Mouse (Mus musculus): Measurements from ENCODE around the gene Dgki.

The Dgki gene

DNA sequence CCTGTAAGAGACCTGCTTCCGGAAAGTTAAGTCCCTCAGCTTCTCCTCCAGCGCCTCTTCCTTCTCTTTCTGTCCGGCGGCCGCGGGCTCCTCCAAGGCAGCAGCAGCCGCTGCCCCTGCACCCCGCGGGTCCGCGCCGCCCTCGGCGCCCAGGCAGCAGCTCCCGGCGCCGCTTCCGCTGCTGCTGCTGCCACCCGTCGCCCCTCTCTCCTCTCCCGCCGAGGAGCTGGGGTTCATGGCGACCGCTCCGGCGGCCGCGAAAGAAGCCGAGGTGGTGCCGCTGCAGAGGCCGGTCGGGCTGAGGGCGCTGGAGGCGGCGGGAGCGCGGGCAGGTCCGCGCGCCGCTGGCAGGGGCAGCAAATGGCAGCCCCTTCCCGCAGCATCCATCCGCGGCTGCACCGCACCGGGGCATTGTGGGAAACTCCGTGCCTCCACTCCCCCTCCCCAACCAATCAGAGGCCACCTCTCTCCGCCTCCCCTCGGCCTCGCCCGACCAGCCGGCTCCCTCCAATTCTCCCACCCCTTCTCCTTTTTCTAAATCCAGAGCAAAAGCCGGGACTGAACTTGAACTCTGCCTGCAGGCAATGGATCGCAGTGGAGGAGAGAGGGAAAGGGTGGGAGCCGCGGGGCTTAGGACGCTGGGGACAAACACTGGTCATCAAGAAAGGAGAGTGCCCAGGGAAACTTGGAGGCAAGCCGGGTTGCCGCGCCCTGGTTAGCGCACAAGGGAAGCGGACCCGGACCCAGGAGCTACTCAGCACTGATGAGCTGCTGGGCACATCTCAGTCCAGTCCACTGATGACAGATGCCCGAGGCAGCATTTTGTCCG is at the start of gene Dgki:
Gene Dgki (minus strand): TSS at position 623 of the 829 bp plus-strand sequence.
- DNase-seq (ENCODE audit: low read depth, low spot score), result peak; percentile 3

DNA sequence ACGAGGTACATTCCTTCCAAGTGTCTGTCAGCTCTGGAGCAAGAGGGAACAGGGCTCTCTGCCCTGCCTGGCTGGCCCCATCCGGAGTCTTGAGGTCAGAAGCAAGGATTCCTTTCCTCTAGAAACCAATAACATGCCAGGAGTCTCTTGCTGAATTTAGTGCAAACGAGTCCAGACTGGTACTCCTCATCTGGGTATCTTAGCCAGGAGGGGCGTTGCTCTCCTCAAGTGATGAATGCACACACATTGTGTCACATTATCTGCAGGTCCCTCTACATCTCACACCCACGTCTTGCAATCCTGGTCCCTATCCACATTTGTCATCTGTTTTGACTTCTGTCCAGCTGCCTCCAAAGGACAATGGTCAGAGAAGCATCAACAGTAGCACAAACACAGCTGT is 47.6 kb upstream of the Dgki start:
- DNase-seq (ENCODE audit: low read depth, low spot score), result no peak

DNA sequence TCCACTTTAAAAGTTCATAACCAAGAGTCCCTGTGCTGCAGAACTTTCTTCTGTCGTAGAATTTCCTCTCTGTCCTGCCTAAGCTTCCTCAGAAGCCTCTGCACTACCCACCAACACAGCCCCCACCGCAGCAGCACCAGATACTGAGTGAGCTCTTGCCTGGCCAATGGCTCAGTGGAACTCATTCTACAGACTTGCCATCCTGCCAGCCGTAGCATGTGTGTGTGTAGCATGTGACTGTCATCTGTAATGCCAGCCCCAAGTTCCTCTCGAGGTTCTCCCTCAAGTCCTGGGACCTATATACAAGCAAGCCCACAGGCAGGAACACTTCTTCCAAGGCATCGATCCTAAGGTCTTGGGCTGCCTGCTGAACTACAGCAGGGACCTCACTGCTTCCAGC is 38.1 kb upstream of the Dgki start:
- no peak for DNase-seq (ENCODE audit: low read depth, low spot score)

DNA sequence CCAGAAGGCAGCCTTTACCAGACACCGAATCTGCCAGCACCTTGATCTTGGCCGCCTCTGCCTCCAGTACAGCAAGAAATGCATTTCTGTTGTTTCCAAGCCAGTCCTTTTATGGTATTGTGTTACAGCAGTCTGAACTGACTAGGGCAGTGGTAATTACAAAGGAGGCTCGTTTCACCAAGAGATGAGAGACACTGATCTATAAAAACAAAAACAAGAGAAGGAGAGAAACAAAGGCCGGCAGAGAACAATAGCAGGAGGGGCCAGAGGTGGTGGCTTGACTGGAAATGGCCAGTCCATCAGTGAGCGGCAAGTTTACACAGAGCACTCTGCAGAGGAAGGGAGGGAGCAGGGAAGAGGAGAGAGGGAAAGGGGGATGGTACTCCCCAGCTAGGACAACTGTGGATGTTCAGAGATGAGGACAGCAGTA is 36.9 kb upstream of the Dgki start:
- no peak for DNase-seq (ENCODE audit: low read depth, low spot score)

DNA sequence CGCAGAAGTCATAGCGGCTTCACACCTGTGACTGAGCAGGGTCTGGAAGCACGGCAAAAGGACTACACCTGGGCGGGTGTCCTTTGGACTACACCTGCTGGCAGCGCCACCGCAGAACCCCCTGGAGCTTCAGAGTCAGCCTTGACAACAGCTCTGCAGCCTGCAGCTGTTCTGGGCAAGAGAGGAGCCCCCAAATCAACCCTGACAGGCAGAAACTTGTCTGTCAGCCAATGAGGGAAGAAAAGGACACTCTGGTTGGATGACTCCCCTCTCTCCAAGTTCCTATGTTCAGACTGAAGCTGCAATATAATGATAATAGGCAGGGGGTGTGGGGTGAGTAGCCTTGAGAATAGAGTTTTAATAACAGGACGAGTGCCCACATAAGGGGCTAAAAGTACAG is 36.4 kb upstream of the Dgki start:
- no peak for DNase-seq (ENCODE audit: low read depth, low spot score)

DNA sequence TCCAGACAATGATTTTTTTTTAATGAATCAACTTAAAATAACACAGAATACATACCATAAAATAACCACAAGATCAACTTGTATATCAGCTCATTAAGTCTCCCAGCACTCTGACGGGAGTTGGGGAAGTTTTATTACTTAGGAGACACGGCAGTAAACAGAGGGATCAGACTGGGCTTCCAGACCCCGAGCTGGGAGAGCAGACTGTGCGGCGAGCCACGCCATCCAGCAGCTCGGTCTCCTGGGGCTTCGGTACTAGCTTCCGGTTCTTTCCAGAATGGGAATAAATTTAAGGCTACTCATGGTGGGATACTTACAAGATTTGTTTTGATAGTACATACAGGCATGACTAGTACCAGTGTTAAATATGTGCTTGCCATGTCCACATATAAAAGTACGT is 32.9 kb upstream of the Dgki start:
- DNase-seq (ENCODE audit: low read depth, low spot score), result no peak

DNA sequence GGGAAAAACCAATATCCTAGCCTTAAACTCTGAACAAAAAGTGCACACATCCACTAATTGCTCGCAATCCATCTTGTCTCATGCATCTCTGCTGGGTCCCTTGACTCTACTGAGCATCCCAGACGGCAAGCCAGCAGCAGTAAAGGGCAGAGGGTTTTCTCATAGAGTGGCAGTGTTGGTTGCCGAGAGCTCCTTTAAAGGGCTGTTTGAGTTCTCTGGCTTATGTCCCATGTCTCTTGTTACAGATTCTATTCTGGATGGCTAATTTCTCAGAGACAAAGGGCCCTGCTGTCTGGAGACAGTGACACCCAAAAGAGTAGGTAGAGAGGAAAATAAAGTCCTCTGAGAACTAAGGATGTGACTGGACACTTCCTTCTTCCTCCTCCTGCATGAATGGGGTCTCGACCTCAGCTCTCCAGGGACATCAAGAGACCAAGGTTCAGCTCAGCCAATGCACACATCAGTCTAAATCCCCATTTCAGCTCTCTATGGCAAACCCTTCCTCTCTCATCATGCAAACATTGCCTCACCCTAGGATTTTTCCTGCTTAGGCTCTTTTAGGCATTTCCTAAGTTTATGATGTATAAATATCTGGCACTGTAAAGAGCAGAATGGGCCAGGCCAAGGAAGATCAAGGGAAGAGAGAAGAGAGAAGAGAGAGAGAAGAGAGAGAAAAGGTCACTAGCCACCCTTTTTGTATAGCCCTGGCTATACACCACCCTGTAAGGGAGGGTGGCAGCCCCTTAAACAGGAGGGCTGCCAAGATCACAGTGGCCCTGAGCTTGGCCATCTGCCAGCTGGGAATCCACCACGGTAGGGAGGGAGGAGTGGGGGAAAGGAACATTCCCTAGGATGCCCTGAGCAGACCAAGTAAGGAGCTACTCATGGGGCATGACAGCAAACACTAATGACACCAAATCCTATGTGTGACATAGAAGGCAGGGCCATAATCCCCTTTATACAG is 30.2 kb upstream of the Dgki start:
- DNase-seq (ENCODE audit: low read depth, low spot score), result no peak

DNA sequence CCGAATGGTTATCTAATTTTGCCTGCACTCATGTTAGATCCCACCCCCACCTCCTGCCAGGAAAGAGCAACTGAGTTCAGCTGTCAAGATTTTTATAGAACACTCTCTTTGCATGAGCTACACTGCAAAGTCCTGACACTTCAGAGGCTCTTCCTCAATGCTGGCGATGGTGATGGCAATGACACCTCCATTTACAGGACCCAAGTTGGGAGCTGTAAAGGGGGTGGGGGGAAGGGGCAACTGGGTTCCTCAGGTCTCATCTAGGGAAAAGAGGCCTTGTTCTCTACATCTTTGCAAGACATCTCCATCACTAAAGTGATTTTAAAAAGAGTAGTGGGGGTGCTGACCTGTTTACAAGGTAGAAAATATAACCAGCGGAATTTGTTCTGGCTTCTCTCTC is 29.4 kb upstream of the Dgki start:
- no peak for DNase-seq (ENCODE audit: low read depth, low spot score)

DNA sequence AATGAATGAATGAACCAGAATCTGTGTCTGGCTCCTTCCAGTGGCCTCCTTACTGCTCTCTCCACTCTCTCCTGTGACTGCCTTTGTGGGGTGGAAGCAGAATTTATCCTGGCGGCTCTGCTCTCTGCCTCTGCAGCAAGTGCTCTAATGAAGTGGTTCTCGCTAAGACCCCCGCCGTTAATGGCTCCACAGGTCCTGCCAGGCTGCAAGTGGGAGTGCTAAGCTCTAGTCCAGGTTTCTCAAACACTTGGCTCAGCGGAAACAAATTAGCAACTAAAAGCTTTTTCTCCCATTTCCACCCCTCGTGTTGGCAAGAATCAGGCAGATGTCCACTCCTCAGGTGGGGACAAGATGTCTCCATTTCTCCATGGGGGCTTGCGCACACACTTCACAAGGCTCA is 28.7 kb upstream of the Dgki start:
- no peak for DNase-seq (ENCODE audit: low read depth, low spot score)

DNA sequence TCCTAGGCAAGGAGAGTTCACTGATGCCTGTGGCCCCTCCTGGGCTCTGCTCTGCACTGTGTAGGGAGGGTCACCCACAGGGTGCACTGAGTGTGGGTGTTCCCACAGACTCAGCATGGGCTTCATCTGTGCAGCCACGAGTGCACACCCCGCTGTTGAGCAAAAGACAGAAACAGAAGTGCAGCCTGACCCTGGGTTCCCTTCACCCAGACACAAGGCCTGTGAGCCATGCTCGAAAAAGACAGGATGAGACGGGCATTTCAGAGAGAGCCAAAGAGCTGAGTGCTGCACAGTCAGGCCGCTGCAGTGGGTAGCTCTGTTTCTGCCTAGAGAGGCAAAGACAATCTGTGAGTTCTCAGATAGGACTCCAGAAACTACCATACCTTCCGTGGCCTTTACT is 27.5 kb upstream of the Dgki start:
- no peak for DNase-seq (ENCODE audit: low read depth, low spot score)

DNA sequence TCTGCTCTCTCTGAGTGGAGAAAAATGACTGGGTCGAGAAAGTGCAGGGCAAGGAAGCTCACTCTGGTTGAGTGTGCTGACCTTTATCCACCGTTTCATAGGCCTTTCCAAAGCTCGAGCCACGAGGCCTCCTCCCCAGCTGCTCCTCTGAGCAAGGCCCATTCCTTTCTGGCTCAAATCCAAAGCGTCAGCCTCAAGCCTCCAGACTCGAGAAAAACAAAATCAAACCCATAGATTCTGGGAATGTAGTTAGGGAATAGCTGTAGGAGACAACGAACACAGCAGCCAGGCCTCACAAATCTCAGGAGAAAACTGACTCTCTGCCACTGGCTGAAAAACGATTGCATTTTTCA is 26.6 kb upstream of the Dgki start:
- DNase-seq (ENCODE audit: low read depth, low spot score), result no peak

DNA sequence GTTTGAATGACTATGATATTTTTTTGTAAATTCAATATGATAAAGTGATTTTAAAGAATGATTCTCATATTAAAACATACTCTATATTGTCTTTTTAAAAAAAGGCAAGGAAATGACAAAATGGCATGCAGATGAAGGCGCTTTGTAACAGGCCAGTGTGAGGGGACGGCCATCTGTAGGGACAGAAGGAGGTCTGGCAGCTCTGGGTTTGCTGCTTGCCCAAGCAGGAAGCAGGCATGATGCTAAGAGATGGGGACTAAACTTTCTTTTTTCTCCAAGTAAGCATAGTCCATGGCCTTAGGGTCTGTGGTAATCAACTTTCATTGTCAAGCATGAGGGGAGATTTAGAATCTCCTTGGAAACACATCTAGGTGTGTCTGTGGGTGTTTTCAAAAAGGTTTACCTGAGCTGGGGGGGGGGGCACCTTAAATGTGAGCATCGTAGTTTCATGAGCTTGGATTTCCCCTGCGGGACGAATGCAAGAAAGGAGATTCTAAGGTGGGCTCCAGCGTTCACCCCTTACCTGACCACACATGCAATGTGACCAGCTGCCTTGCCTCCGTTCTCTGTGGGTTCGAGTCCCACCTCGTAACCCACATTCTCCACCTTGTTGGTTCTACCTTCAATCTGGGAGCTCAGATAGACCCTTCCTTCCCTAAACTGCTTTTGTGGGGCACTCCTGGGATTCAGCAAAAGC is 26.1 kb upstream of the Dgki start:
- no peak for DNase-seq (ENCODE audit: low read depth, low spot score)

DNA sequence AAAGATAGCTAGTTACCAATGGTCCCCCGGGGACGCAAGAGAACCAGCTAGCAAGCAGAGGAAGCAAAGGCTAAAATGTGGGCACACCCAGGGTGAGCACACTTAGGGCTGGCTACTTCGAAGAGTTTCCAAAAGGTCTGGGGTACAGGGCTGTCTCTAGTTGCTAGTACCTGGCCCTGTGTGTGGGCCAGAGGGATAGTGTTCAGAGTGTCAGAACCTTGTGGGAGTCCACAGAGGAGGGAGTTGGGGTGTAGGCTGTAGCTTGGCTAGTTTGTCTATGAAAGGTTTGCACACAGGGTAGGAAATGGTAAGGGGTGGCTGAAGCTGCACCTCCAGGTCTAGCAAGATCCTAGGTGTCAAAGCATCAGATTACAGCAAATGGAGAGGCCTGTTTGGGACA is 25.1 kb upstream of the Dgki start:
- DNase-seq (ENCODE audit: low read depth, low spot score), result no peak

DNA sequence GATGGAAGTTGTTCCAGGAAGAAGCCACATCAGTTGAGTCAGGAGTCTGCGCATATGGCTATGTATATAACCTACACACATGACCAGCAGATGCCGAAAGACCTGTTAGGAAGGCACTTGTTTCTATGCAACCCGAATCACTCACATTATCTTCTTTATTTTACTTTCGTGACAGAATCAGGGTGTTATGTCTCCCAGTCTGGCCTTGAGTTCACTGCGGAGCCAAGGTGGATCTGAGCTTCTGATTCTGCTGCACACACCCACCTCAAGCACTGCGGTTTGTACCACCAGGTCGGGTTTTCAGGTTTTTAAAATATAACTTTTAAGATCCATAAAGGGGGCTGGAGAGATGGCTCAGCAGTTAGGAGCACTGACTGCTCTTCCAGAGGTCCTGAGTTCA is 22.7 kb upstream of the Dgki start:
- DNase-seq (ENCODE audit: low read depth, low spot score), result no peak

DNA sequence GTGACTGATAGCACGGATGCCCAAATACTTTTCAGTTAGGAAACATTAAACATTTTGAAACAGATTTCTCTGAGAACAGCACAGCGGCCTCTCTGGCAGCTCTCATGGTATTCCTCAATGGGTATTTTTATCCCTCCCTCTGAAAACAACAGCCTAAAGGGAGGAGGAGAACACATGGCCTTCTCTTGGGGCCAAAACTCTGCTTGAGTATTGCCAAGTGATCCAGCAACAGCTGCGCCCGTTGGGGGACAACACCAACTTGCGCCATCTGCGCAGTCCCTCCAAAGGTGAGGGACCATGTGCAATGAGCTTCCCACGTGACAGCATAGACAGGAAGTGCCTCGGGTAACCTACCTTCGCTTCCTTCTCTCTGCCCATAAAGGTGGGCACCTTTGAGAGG is 22.1 kb upstream of the Dgki start:
- no peak for DNase-seq (ENCODE audit: low read depth, low spot score)

DNA sequence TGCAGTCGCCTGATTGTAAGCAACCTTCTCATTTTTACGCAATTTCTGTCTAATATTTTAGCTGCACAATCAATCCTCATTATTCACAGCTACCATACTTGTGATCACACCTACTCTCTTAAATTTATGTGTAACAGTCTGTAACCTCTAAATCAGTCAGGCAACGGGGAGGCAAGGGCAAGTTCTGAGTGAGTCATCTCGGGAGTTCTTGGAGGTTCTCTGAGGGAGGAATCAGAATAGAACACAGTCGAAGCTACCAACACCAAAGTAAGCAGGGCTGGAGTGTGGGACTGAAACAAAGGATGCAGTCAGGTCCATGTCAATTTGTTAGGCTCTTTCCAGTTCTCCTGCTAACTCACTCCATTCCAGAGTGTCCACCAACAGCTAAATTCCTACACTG is 17.9 kb upstream of the Dgki start:
- DNase-seq (ENCODE audit: low read depth, low spot score), result no peak

DNA sequence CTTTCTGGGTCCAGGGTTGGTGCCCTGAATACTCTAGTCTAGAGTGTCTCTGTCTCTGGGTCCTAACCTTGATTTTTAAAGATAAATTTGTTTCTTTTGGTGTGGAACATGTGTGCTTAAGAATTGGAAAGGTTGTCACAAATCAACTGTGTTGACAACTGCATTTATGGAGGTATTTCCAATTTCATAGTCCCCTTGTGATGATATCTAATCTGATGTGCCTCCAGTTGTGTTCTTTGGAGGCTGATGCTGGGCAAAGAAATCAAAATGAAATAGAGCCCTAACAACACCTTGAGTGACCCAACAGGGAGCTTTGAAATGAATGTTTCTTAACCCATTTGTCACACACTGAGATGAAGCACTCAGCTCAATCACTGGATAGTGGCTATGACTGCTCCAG is 15.5 kb upstream of the Dgki start:
- DNase-seq (ENCODE audit: low read depth, low spot score), result no peak

DNA sequence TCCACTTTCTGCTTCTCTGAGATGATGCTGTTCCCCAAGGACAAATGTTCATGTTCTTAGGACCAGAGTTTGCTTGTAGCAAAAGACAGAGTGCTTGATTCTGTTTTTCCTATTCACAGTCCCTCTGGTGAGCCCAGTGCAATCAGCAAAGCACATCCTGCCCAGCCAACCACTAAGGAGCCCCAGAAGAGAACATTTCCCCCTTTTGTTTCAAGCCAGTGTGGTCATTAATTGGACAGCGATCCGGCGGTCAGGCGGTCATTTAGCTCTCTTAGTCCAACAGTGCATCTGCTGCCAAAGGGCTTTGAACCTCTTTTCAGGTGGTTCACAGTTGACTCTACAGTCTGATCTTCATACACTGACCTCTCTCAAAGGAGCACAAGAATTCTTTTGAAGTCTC is 10.6 kb upstream of the Dgki start:
- DNase-seq (ENCODE audit: low read depth, low spot score), result no peak

DNA sequence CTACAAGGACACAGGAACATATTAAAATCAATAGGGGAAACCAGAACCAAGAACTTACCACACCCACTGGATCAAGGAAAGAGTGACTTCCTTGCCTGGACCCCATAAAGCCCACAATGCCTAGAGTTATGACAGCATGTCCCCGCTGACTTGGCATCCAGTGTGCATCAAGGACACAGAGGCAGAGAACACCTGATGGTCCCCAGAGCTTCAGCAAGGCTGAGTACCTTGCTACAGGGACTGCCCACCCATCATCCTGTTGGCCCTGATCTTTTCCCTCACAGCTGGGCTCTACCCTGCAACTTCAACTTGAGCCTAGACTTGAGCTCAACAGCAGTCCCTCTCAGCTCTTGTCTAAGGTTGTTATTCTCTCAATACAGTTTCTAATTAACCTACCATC is 6.6 kb upstream of the Dgki start:
- no peak for DNase-seq (ENCODE audit: low read depth, low spot score)

DNA sequence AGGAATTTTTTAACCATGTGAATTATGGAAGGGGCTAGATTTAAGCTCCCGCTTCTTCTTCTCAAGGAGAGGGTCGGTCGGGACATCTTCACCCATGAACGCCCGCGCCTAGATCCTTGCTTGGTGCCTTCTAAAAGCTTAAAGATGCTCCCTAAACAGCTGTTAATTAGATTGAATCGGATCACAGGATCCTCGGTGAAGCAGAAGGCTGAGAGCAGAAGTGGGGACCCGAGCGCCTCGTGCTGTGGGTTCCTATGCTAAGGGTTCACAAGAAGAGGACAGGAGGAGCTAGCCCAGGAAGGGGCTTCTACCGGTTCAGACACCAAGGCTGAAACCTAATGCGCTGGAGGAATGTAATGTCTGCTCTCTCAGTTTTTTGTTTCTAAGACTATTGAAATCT is 508 bp upstream of the Dgki start:
- DNase-seq (ENCODE audit: low read depth, low spot score), result no peak

DNA sequence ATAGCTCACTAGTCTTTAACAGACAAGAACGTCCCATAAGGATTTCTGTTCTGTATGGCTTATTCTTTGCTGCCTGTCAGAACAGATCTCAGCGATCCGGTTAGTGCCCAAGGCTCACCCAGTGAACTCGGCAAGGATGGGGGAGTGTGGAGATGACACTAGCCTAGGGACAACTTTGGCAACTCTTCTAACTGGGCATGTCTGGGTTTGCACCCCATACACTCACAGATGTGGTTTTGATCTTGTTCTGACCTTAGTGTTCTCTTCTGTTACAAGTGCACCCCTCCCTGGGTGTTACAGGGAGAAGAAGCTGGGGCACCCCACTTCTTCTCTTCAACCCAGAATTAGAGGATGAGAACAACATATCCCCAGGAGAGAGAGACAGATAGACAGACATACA is 1.0 kb downstream of the Dgki start:
- DNase-seq (ENCODE audit: low read depth, low spot score), result no peak

DNA sequence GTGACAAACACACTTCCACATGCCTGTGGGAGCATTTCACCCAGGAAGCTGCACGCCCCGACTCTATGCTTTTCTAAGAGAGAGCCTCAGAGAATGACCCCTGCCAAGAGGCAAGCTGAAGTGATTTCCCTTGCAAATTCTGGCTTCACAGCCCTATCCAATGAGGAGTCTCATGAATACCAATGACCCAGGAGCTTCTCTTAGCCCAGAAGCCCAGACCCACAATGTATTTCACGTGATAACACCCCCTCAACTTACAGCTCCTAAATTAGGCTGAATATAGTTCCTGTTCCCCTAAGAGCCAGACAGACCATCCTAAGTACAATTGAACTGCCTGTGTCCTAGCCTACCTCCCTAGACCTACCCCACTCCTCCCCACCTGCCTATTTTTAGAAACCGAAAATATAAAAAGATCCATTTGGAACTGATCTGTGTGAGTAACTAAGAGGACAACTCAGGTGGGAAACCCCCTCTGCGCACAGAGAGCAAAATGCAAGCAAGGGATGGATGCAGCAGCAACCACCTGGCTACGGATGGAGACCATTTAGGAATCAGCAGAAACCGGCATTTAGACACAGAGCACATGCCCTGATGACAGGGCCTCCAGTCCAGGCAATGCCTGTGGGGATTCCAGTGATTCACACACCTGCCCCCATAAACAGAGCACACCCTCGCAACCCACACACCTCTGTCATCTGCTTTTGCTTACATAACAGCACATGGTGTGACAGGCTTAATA is 2.1 kb downstream of the Dgki start:
- no peak for DNase-seq (ENCODE audit: low read depth, low spot score)

Data from CD4-positive, CD25-positive, alpha-beta regulatory T cell, adult 2 months (primary cell).